Mouse (Mus musculus): ENCODE measurements around the gene Gm17783. TPM values are rescaled to one million over a fixed set of nuclear protein-coding genes. Genes with fewer than 3 reads are reported as not detected.

The Gm17783 gene
- 0.02 TPM in 1 of 2 replicates, not detected in the other for polyA plus RNA-seq (2012; rRNA removed)

GRCm38 (mm10) chr16:45531950-45532349 is at the start of gene Gm17783:
TSS of gene Gm17783 (minus strand) at chr16:45532050.

GRCm38 (mm10) chr16:45535009-45535408 is 3.2 kb upstream of the Gm17783 start, which contains the start of gene Slc9c1:
TSS of gene Slc9c1 (plus strand) at chr16:45535309.

GRCm38 (mm10) chr16:45492927-45493326 is 38.9 kb downstream of the Gm17783 start, which contains the start of gene Gm609:
TSS of gene Gm609 (minus strand) at chr16:45492969.

Other genes with a start within 250 kb of the Gm17783 start
- gene Cd200, start 123.0 kb downstream of the Gm17783 start, polyA plus RNA-seq (2012; rRNA removed), result 1.1 and 1.2 TPM in 2 replicates
- 0.51 and 0.59 TPM in 2 replicates for gene Gm609, start 39.1 kb downstream of the Gm17783 start, polyA plus RNA-seq (2012; rRNA removed)
- gene Slc9c1, start 3.3 kb upstream of the Gm17783 start, polyA plus RNA-seq (2012; rRNA removed), result not detected in 2 replicates
- gene Gcsam, start 78.3 kb upstream of the Gm17783 start, polyA plus RNA-seq (2012; rRNA removed), result 1.1 TPM in 2 replicates
- gene BC016579, start 122.0 kb upstream of the Gm17783 start, polyA plus RNA-seq (2012; rRNA removed), result 0.22 and 0.26 TPM in 2 replicates
- 0.18 and 0.20 TPM in 2 replicates for gene Tmprss7, start 161.6 kb upstream of the Gm17783 start, polyA plus RNA-seq (2012; rRNA removed)
- 0.29 and 0.32 TPM in 2 replicates for gene Tagln3, start 192.6 kb upstream of the Gm17783 start, polyA plus RNA-seq (2012; rRNA removed)
- 8.2 and 8.3 TPM in 2 replicates for gene Abhd10, start 210.9 kb upstream of the Gm17783 start, polyA plus RNA-seq (2012; rRNA removed)